Mouse (Mus musculus) hindbrain, embryonic 14.5 days (tissue): ENCODE measurements at regions not wholly inside any gene's neighbourhood (a gene's known extent, or its start where the extent isn't known, plus 50 kb on each side); places are given as distances from the start of the nearest gene placed in this dataset.

Source experiments
- ATAC-seq: fragments of 200-750 bp; cut with Nextera tagmentation; 2 replicates; pipeline ENCODE4 v1.8.0; 2017; ENCODE audit warnings: moderate number of reproducible peaks, mild to moderate bottlenecking, moderate TSS enrichment, moderate library complexity; ENCODE audit not compliant: low FRiP score
- DNase-seq: peaks from one replicate; pipeline ENCODE4 v3.0.0-alpha.2; 2015; ENCODE audit warnings: low spot score
- H3K27ac ChIP-seq: fragments of 300-500 bp; sonication (generic); 2 replicates; pipeline ENCODE4 v1.5.1; 2014; ENCODE audit warnings: mild to moderate bottlenecking, moderate library complexity
- H3K27me3 ChIP-seq: fragments of 300-500 bp; sonication (generic); 2 replicates; pipeline ENCODE4 v1.6.1; 2014; ENCODE audit warnings: mild to moderate bottlenecking, low read length, mixed read lengths; ENCODE audit not compliant: control insufficient read depth, insufficient read depth
- H3K36me3 ChIP-seq: fragments of 300-500 bp; sonication (generic); replicated peaks from 2 replicates; pipeline ENCODE4 v1.6.1; 2014; ENCODE audit not compliant: control insufficient read depth, insufficient read depth
- H3K4me1 ChIP-seq: fragments of 300-500 bp; sonication (generic); replicated peaks from 2 replicates; pipeline ENCODE4 v1.6.1; 2014; ENCODE audit warnings: antibody characterized with exemption, low read length, mixed read lengths; ENCODE audit not compliant: control insufficient read depth, insufficient read depth
- H3K4me2 ChIP-seq: fragments of 300-500 bp; sonication (generic); replicated peaks from 2 replicates; pipeline ENCODE4 v1.6.1; 2014; ENCODE audit warnings: mild to moderate bottlenecking, moderate library complexity
- H3K4me3 ChIP-seq: fragments of 300-500 bp; sonication (generic); replicated peaks from 2 replicates; pipeline ENCODE4 v1.5.1; 2014; ENCODE audit warnings: mild to moderate bottlenecking, low read length
- H3K9ac ChIP-seq: fragments of 300-500 bp; sonication (generic); 2 replicates; pipeline ENCODE4 v1.6.1; 2014
- H3K9me3 ChIP-seq: fragments of 300-500 bp; sonication (generic); 2 replicates; pipeline ENCODE4 v1.6.1; 2016; ENCODE audit warnings: low read length; ENCODE audit not compliant: control insufficient read depth
- WGBS: fragments of 180-500 bp; shearing (Covaris S2); extraction: QIAGEN DNeasy Blood & Tissue Kit; methylation state at CpG from one replicate; pipeline ENCODE4 v1.1.7; 2014; 5-methylcytosine and 5-hydroxymethylcytosine counted together

- H3K27me3 ChIP-seq = no peaks in the 10 kb centered on the region
- no peaks in the 10 kb centered on the region for H3K36me3 ChIP-seq
- H3K9ac ChIP-seq = no peak overlapping the region
- no peak for ATAC-seq
- H3K9me3 ChIP-seq = no peaks in the 10 kb centered on the region
- no peak overlapping the region for H3K27ac ChIP-seq
- H3K4me1 ChIP-seq = no peaks in the 10 kb centered on the region
- DNase-seq = no peak
- H3K4me2 ChIP-seq = no peak overlapping the region
- WGBS = 94% methylated on average over 6 of the region's 6 CpGs
- no peak overlapping the region for H3K4me3 ChIP-seq
Observed at GRCm38 (mm10) chr12:26577438-26577837, 108.4 kb downstream of the Cmpk2 start.

GRCm38 (mm10) chr12:26571602-26572001 lies 102.6 kb downstream of the Cmpk2 start:
- Histone ChIP-seq H3K9me3 (no peaks in the 10 kb centered on the region), H3K4me3 (no peak overlapping the region), H3K9ac (no peak overlapping the region), H3K4me1 (no peaks in the 10 kb centered on the region), H3K27me3 (no peaks in the 10 kb centered on the region), H3K4me2 (no peak overlapping the region), H3K36me3 (no peaks in the 10 kb centered on the region), H3K27ac (no peak overlapping the region)
- WGBS = 91% methylated on average over 7 of the region's 7 CpGs
- DNase-seq (no peak), ATAC-seq (no peak)

- ATAC-seq = no peak
- H3K9me3 ChIP-seq = no peaks in the 10 kb centered on the region
Observed at GRCm38 (mm10) chr12:26567435-26567834, 98.4 kb downstream of the Cmpk2 start.

GRCm38 (mm10) chr12:26562858-26563257 lies 93.9 kb downstream of the Cmpk2 start:
- no peak overlapping the region for H3K4me3 ChIP-seq
- H3K9ac ChIP-seq = no peak overlapping the region
- peaks cover under 1% of the 10 kb centered on the region; the same call in 1 of the 2 replicates for H3K4me1 ChIP-seq
- H3K9me3 ChIP-seq = no peaks in the 10 kb centered on the region
- ATAC-seq (no peak), DNase-seq (no peak)
- no peaks in the 10 kb centered on the region for H3K27me3 ChIP-seq
- WGBS = 77% methylated on average over 6 of the region's 6 CpGs
- H3K4me2 ChIP-seq = no peak overlapping the region
- H3K36me3 ChIP-seq = no peaks in the 10 kb centered on the region
- no peak overlapping the region for H3K27ac ChIP-seq

More at GRCm38 (mm10) chr12:26567435-26567834, 98.4 kb downstream of the Cmpk2 start:
- no peak for DNase-seq
- Histone ChIP-seq H3K27ac (no peak overlapping the region), H3K4me2 (no peak overlapping the region), H3K36me3 (no peaks in the 10 kb centered on the region), H3K4me1 (no peaks in the 10 kb centered on the region), H3K27me3 (no peaks in the 10 kb centered on the region), H3K4me3 (no peak overlapping the region), H3K9ac (no peak overlapping the region)
- 94% methylated on average over 4 of the region's 4 CpGs for WGBS

GRCm38 (mm10) chr12:26559560-26559959 lies 90.6 kb downstream of the Cmpk2 start:
- 83% methylated on average over 3 of the region's 3 CpGs for WGBS
- ATAC-seq = no peak
- no peak for DNase-seq

GRCm38 (mm10) chr12:26557411-26557810 lies 88.4 kb downstream of the Cmpk2 start:
- WGBS = 11% methylated on average over 4 of the region's 4 CpGs
- no peak overlapping the region for H3K27ac ChIP-seq
- no peak for DNase-seq

More at GRCm38 (mm10) chr12:26559560-26559959, 90.6 kb downstream of the Cmpk2 start:
- Histone ChIP-seq H3K4me2 (no peak overlapping the region), H3K4me1 (peaks cover 12% of the 10 kb centered on the region), H3K36me3 (no peaks in the 10 kb centered on the region), H3K27me3 (no peaks in the 10 kb centered on the region), H3K4me3 (no peak overlapping the region), H3K27ac (no peak overlapping the region), H3K9me3 (no peaks in the 10 kb centered on the region), H3K9ac (no peak overlapping the region)

GRCm38 (mm10) chr12:26551168-26551926 lies 82.3 kb downstream of the Cmpk2 start:
- Histone ChIP-seq H3K27me3 (no peaks in the 10 kb centered on the region), H3K9me3 (no peaks in the 10 kb centered on the region), H3K36me3 (no peaks in the 10 kb centered on the region), H3K4me2 (no peak overlapping the region), H3K27ac (peak overlapping the region; percentile 79), H3K4me3 (no peak overlapping the region), H3K9ac (0 out of 2 replicates have a peak overlapping the region, but pooled peaks have one; percentile 24), H3K4me1 (peaks cover 23% of the 10 kb centered on the region)
- peak; percentile 33 for DNase-seq
- 39% methylated on average over 10 of the region's 10 CpGs for WGBS
- no peak for ATAC-seq

More at GRCm38 (mm10) chr12:26557411-26557810, 88.4 kb downstream of the Cmpk2 start:
- Histone ChIP-seq H3K9me3 (no peaks in the 10 kb centered on the region), H3K9ac (no peak overlapping the region), H3K4me2 (no peak overlapping the region), H3K36me3 (no peaks in the 10 kb centered on the region), H3K4me3 (no peak overlapping the region), H3K4me1 (peaks cover 12% of the 10 kb centered on the region), H3K27me3 (no peaks in the 10 kb centered on the region)
- ATAC-seq = no peak

- H3K9me3 ChIP-seq = no peaks in the 10 kb centered on the region
- H3K4me1 ChIP-seq = peaks cover 23% of the 10 kb centered on the region
- DNase-seq (no peak), ATAC-seq (no peak)
- H3K27ac ChIP-seq = no peak overlapping the region
- 35% methylated on average over 1 of the region's 1 CpGs for WGBS
- H3K4me2 ChIP-seq = no peak overlapping the region
- H3K4me3 ChIP-seq = no peak overlapping the region
- H3K36me3 ChIP-seq = no peaks in the 10 kb centered on the region
- no peak overlapping the region for H3K9ac ChIP-seq
- H3K27me3 ChIP-seq = no peaks in the 10 kb centered on the region
Observed at GRCm38 (mm10) chr12:26547466-26547865, 78.5 kb downstream of the Cmpk2 start.

GRCm38 (mm10) chr12:26546361-26546760 lies 77.4 kb downstream of the Cmpk2 start:
- no peak for DNase-seq
- Histone ChIP-seq H3K36me3 (no peaks in the 10 kb centered on the region), H3K9me3 (no peaks in the 10 kb centered on the region), H3K4me1 (peaks cover 15% of the 10 kb centered on the region), H3K27me3 (no peaks in the 10 kb centered on the region), H3K4me3 (no peak overlapping the region), H3K27ac (no peak overlapping the region), H3K4me2 (no peak overlapping the region), H3K9ac (no peak overlapping the region)
- no peak for ATAC-seq
- 89% methylated on average over 6 of the region's 6 CpGs for WGBS
